Mouse (Mus musculus): ENCODE measurements around the gene Myh14. TPM values are rescaled to one million over a fixed set of nuclear protein-coding genes. Genes with fewer than 3 reads are reported as not detected.
A peak's percentile ranks its signal among the peaks of the same experiment; 100 is the strongest.

Gene Myh14
- polyA plus RNA-seq, 1 experiment from 2014 or later, result 2.6 TPM

GRCm38 (mm10) chr7:44695223-44695622, 24.6 kb upstream of the Myh14 start:
- H3K9ac ChIP-seq, result no peak overlapping the region
- H3K4me3 ChIP-seq, result no peak overlapping the region
- no peak for ATAC-seq (ENCODE audit: low read depth)
- no peak overlapping the region for H3K27ac ChIP-seq (replicated peaks)
- peaks cover 3% of the 10 kb centered on the region; the same call in 1 of the 2 replicates for H3K27me3 ChIP-seq
- peaks cover 11% of the 10 kb centered on the region; the same call in 1 of the 2 replicates for H3K4me1 ChIP-seq (replicated peaks)
- no peaks in the 10 kb centered on the region for H3K9me3 ChIP-seq
- H3K4me2 ChIP-seq, result no peak overlapping the region
- no peaks in the 10 kb centered on the region for H3K36me3 ChIP-seq
- WGBS, result 93% methylated on average over 4 of the region's 4 CpGs

- Histone ChIP-seq H3K4me2 (no peak overlapping the region), H3K36me3 (no peaks in the 10 kb centered on the region), H3K9ac (no peak overlapping the region), H3K4me3 (no peak overlapping the region), H3K27me3 (peaks cover 3% of the 10 kb centered on the region; the same call in 1 of the 2 replicates), H3K9me3 (no peaks in the 10 kb centered on the region), H3K4me1 (replicated peaks) (peaks cover 11% of the 10 kb centered on the region; the same call in 1 of the 2 replicates), H3K27ac (replicated peaks) (no peak overlapping the region)
- WGBS, result 78% methylated on average over 10 of the region's 10 CpGs
- no peak for ATAC-seq (ENCODE audit: low read depth)
These were observed 23.0 kb upstream of the Myh14 start for GRCm38 (mm10) chr7:44693427-44694175.

- H3K4me2 ChIP-seq, result no peak overlapping the region
- WGBS, result 89% methylated on average over 7 of the region's 7 CpGs
- H3K36me3 ChIP-seq, result no peaks in the 10 kb centered on the region
- no peak overlapping the region for H3K4me3 ChIP-seq
- H3K27ac ChIP-seq (replicated peaks), result no peak overlapping the region
- H3K9ac ChIP-seq, result no peak overlapping the region
- ATAC-seq (ENCODE audit: low read depth), result no peak
- H3K4me1 ChIP-seq (replicated peaks), result peaks cover 7% of the 10 kb centered on the region
- no peaks in the 10 kb centered on the region for H3K27me3 ChIP-seq
- H3K9me3 ChIP-seq, result no peaks in the 10 kb centered on the region
These were observed 18.7 kb upstream of the Myh14 start for GRCm38 (mm10) chr7:44689331-44689730.

GRCm38 (mm10) chr7:44688890-44689289, 18.2 kb upstream of the Myh14 start:
- H3K4me1 ChIP-seq (replicated peaks), result peaks cover 7% of the 10 kb centered on the region
- no peak overlapping the region for H3K4me3 ChIP-seq
- ATAC-seq (ENCODE audit: low read depth), result no peak
- H3K27ac ChIP-seq (replicated peaks), result no peak overlapping the region
- 77% methylated on average over 3 of the region's 3 CpGs for WGBS
- no peak overlapping the region for H3K4me2 ChIP-seq
- no peaks in the 10 kb centered on the region for H3K36me3 ChIP-seq
- H3K9ac ChIP-seq, result no peak overlapping the region
- H3K27me3 ChIP-seq, result no peaks in the 10 kb centered on the region
- H3K9me3 ChIP-seq, result no peaks in the 10 kb centered on the region

- no peak overlapping the region for H3K9ac ChIP-seq
- no peak overlapping the region for H3K4me3 ChIP-seq
- H3K4me2 ChIP-seq, result no peak overlapping the region
- WGBS, result 66% methylated on average over 17 of the region's 17 CpGs
- ATAC-seq (ENCODE audit: low read depth), result peak; percentile 36; the same call in 1 of the 2 replicates
- H3K36me3 ChIP-seq, result no peaks in the 10 kb centered on the region
- no peak overlapping the region; the same call in 1 of the 2 replicates for H3K27ac ChIP-seq (replicated peaks)
- peaks cover 7% of the 10 kb centered on the region for H3K4me1 ChIP-seq (replicated peaks)
- H3K27me3 ChIP-seq, result no peaks in the 10 kb centered on the region
- H3K9me3 ChIP-seq, result no peaks in the 10 kb centered on the region
These were observed 15.1 kb upstream of the Myh14 start for GRCm38 (mm10) chr7:44685531-44686402.

GRCm38 (mm10) chr7:44683656-44684055, 13.0 kb upstream of the Myh14 start:
- Histone ChIP-seq H3K9me3 (no peaks in the 10 kb centered on the region), H3K27me3 (no peaks in the 10 kb centered on the region), H3K4me2 (no peak overlapping the region), H3K9ac (no peak overlapping the region), H3K4me3 (no peak overlapping the region), H3K27ac (replicated peaks) (no peak overlapping the region), H3K4me1 (replicated peaks) (peaks cover 7% of the 10 kb centered on the region), H3K36me3 (no peaks in the 10 kb centered on the region)
- 80% methylated on average over 8 of the region's 8 CpGs for WGBS
- ATAC-seq (ENCODE audit: low read depth), result no peak

GRCm38 (mm10) chr7:44676611-44677010, 6.0 kb upstream of the Myh14 start:
- Histone ChIP-seq H3K27ac (replicated peaks) (no peak overlapping the region), H3K9me3 (0 out of 2 replicates have a peak, but pooled peaks cover 3% of the 10 kb centered on the region), H3K4me2 (no peak overlapping the region), H3K9ac (no peak overlapping the region), H3K4me1 (replicated peaks) (peaks cover 5% of the 10 kb centered on the region), H3K36me3 (no peaks in the 10 kb centered on the region), H3K4me3 (no peak overlapping the region), H3K27me3 (peaks cover 10% of the 10 kb centered on the region)
- ATAC-seq (ENCODE audit: low read depth), result no peak
- 52% methylated on average over 2 of the region's 2 CpGs for WGBS

GRCm38 (mm10) chr7:44676126-44676525, 5.5 kb upstream of the Myh14 start:
- 56% methylated on average over 4 of the region's 4 CpGs for WGBS
- no peak overlapping the region for H3K27ac ChIP-seq (replicated peaks)
- H3K4me2 ChIP-seq, result no peak overlapping the region
- peaks cover 9% of the 10 kb centered on the region for H3K4me1 ChIP-seq (replicated peaks)
- H3K36me3 ChIP-seq, result no peaks in the 10 kb centered on the region
- no peak overlapping the region for H3K9ac ChIP-seq
- H3K9me3 ChIP-seq, result 0 out of 2 replicates have a peak, but pooled peaks cover 3% of the 10 kb centered on the region
- H3K4me3 ChIP-seq, result no peak overlapping the region
- no peak for ATAC-seq (ENCODE audit: low read depth)
- H3K27me3 ChIP-seq, result peaks cover 14% of the 10 kb centered on the region

GRCm38 (mm10) chr7:44675171-44675570, 4.5 kb upstream of the Myh14 start:
- Histone ChIP-seq H3K27ac (replicated peaks) (no peak overlapping the region), H3K4me3 (no peak overlapping the region), H3K4me2 (no peak overlapping the region), H3K9me3 (0 out of 2 replicates have a peak, but pooled peaks cover 3% of the 10 kb centered on the region), H3K4me1 (replicated peaks) (peaks cover 17% of the 10 kb centered on the region), H3K36me3 (no peaks in the 10 kb centered on the region), H3K27me3 (peaks cover 20% of the 10 kb centered on the region), H3K9ac (no peak overlapping the region)
- no peak for ATAC-seq (ENCODE audit: low read depth)
- WGBS, result 61% methylated on average over 6 of the region's 6 CpGs

GRCm38 (mm10) chr7:44674511-44674910, 3.9 kb upstream of the Myh14 start:
- WGBS, result 73% methylated on average over 4 of the region's 4 CpGs
- no peak overlapping the region for H3K27ac ChIP-seq (replicated peaks)

GRCm38 (mm10) chr7:44672193-44672592, 1.6 kb upstream of the Myh14 start:
- Histone ChIP-seq H3K4me2 (no peak overlapping the region), H3K9me3 (0 out of 2 replicates have a peak, but pooled peaks cover 3% of the 10 kb centered on the region), H3K27ac (replicated peaks) (no peak overlapping the region), H3K9ac (no peak overlapping the region), H3K4me3 (no peak overlapping the region), H3K4me1 (replicated peaks) (peaks cover 17% of the 10 kb centered on the region), H3K27me3 (peaks cover 46% of the 10 kb centered on the region), H3K36me3 (no peaks in the 10 kb centered on the region)
- WGBS, result 80% methylated on average over 5 of the region's 5 CpGs
- no peak for ATAC-seq (ENCODE audit: low read depth)

More at GRCm38 (mm10) chr7:44674511-44674910, 3.9 kb upstream of the Myh14 start:
- no peak overlapping the region for H3K4me3 ChIP-seq
- no peak overlapping the region for H3K4me2 ChIP-seq
- H3K27me3 ChIP-seq, result peaks cover 25% of the 10 kb centered on the region
- no peak overlapping the region for H3K9ac ChIP-seq
- H3K9me3 ChIP-seq, result 0 out of 2 replicates have a peak, but pooled peaks cover 3% of the 10 kb centered on the region
- H3K36me3 ChIP-seq, result no peaks in the 10 kb centered on the region
- ATAC-seq (ENCODE audit: low read depth), result no peak
- H3K4me1 ChIP-seq (replicated peaks), result peaks cover 17% of the 10 kb centered on the region

GRCm38 (mm10) chr7:44669103-44669502, 1.5 kb downstream of the Myh14 start:
- Histone ChIP-seq H3K4me1 (replicated peaks) (peaks cover 14% of the 10 kb centered on the region), H3K27me3 (peaks cover 50% of the 10 kb centered on the region), H3K27ac (replicated peaks) (no peak overlapping the region), H3K4me2 (no peak overlapping the region), H3K9ac (no peak overlapping the region), H3K9me3 (0 out of 2 replicates have a peak, but pooled peaks cover 4% of the 10 kb centered on the region), H3K4me3 (no peak overlapping the region), H3K36me3 (no peaks in the 10 kb centered on the region)
- ATAC-seq (ENCODE audit: low read depth), result no peak
- 16% methylated on average over 21 of the region's 21 CpGs for WGBS
